11 mouse cellular contexts compared by ENCODE assay signal in the genomic region with DNA sequence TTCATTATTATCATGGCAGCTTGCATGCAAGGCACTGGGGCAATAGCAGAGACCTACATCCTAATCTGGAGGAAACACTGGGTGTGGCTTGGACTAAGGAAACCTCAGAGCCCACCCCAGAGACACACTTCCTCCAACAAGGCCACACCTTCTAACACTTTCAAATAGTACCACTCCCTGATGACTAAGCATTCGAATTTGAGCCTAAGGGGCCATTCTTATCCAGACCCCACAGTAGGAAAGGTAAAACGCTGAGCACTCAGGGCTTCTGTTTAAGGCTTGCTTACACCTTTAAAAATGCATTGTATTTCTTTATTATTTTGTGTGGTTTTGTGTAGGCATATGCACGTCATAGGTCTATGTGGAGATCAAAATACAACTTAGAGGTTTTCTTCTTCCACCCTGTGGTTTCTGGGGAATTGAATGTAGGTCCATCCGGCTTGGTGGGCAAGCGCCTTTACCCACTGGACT.
DNase-seq lines count a peak whose midpoint lies in the region; ATAC-seq lines count a peak whose summit lies in the region.
"Had no signal": no experiment of that assay in that cellular context is flagged by ENCODE, and none has a peak within 500 bp of the region (broad histone marks: within the 10 kb centered on the region; RNA-seq: fewer than 3 reads in every experiment).

No protein-coding gene starts in this region.

- H3K9ac ChIP-seq in liver, embryonic 13.5 days: peak overlapping the region; percentile 31
- H3K9ac ChIP-seq: embryonic facial prominence, embryonic 15.5 days had no signal

- H3K4me2 ChIP-seq in liver, embryonic 13.5 days: peak overlapping the region; percentile 48
- H3K4me2 ChIP-seq: embryonic facial prominence, embryonic 15.5 days had no signal

- H3K4me1 ChIP-seq in liver, embryonic 13.5 days (replicated peaks): peaks cover 79% of the 10 kb centered on the region

- 13% methylated on average over 5 of the region's 5 CpGs for WGBS in liver, embryonic 13.5 days (ENCODE audit: insufficient replicate concordance)

- no peaks in the 10 kb centered on the region for H3K27me3 ChIP-seq in liver, embryonic 13.5 days
- H3K27me3 ChIP-seq: embryonic facial prominence, embryonic 15.5 days had no signal

- no peak overlapping the region for H3K4me3 ChIP-seq in liver, embryonic 13.5 days (replicated peaks)
- H3K4me3 ChIP-seq: embryonic facial prominence, embryonic 15.5 days had no signal

- no peaks in the 10 kb centered on the region for H3K36me3 ChIP-seq in liver, embryonic 13.5 days
- H3K36me3 ChIP-seq: embryonic facial prominence, embryonic 15.5 days had no signal

- peak overlapping the region; percentile 84 for H3K27ac ChIP-seq in liver, embryonic 13.5 days
- H3K27ac ChIP-seq: embryonic facial prominence, embryonic 15.5 days had no signal

- ATAC-seq in liver, embryonic 13.5 days (ENCODE audit: low read depth): peak; percentile 91

- DNase-seq in kidney, adult 9 months: peak; percentile 38
- no peak for DNase-seq in kidney, adult 11 months
- DNase-seq in c-Kit-positive CD71-negative TER-119-negative erythroid progenitor cells, embryonic 14.5 days (ENCODE audit: low read depth): peak; percentile 73
- DNase-seq in liver, embryonic 13.5 days: peak; percentile 73
- peak; percentile 44 for DNase-seq in thymus, postnatal 14 days
- no peak for DNase-seq in urinary bladder, postnatal 10 days (ENCODE audit: low spot score)
- no peak for DNase-seq in embryo, embryonic 10 days (ENCODE audit: low spot score)
- DNase-seq in layer of hippocampus, adult 18-20 months (ENCODE audit: low spot score in 2 of 2): no peak
- DNase-seq: kidney, adult 18-20 months; retina, postnatal 1 day had no signal

- no peaks in the 10 kb centered on the region for H3K9me3 ChIP-seq in liver, embryonic 13.5 days (replicated peaks)
- H3K9me3 ChIP-seq: embryonic facial prominence, embryonic 15.5 days had no signal

Comparison
In these comparisons a context has a peak if more than half of its experiments do, and no peak if none do; other contexts are left out.
1. DNase-seq: peak in kidney, adult 9 months (single experiment), c-Kit-positive CD71-negative TER-119-negative erythroid progenitor cells, embryonic 14.5 days (single experiment), liver, embryonic 13.5 days (single experiment) and thymus, postnatal 14 days (single experiment); none in kidney, adult 11 months (single experiment), urinary bladder, postnatal 10 days (single experiment), embryo, embryonic 10 days (single experiment) and layer of hippocampus, adult 18-20 months (0 of 2).